Mouse (Mus musculus): Measurements from ENCODE around the gene Pde4d. TPM values are rescaled to one million over a fixed set of nuclear protein-coding genes. Genes with fewer than 3 reads are reported as not detected.
A peak's percentile ranks its signal among the peaks of the same experiment; 100 is the strongest.
"Not testable (repeated sequence)": the region's sequence is repeated elsewhere in the genome, so short reads cannot be mapped to it uniquely, and the experiment has no call there.

The Pde4d gene
- polyA plus RNA-seq, 1 experiment from 2014 or later: 14.6 TPM

DNA sequence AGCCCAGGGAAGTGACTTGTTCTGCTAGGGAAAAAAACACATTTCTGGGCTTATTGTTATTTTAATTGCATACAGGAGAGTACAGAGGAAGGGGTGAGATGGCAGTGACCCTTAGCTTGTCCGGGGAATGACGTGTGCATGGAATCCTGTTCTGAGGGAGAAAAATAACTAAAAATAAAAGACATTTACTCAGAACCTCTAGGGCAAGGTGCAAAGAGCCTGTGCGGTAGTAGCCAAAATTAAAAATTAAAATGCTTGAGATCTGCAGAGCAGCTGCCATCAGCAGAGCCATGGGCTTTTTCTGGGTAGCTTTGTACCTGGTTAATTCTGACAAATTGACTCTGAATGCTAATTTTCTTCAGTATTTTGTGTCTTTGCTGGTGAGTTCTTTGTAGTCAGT, 322.6 kb downstream of the Pde4d start:
- no peak overlapping the region for H3K9ac ChIP-seq (replicated peaks; ENCODE audit: low read length)
- WGBS: 47% methylated on average over 3 of the region's 3 CpGs
- no peaks in the 10 kb centered on the region for H3K4me1 ChIP-seq (ENCODE audit: control insufficient read depth, insufficient read depth, low read length)
- no peaks in the 10 kb centered on the region for H3K9me3 ChIP-seq (replicated peaks; ENCODE audit: control insufficient read depth, low read length)
- H3K27ac ChIP-seq (replicated peaks; ENCODE audit: low read depth, low read length): no peak overlapping the region
- no peak overlapping the region for H3K4me3 ChIP-seq (ENCODE audit: low read depth, low read length)
- no peaks in the 10 kb centered on the region for H3K27me3 ChIP-seq (ENCODE audit: control insufficient read depth, insufficient read depth, low read length)
- DNase-seq (ENCODE audit: low spot score) (no peak), ATAC-seq (replicated peaks; ENCODE audit: insufficient number of reproducible peaks, low FRiP score, low TSS enrichment, low read depth) (no peak)
- H3K36me3 ChIP-seq (replicated peaks; ENCODE audit: control insufficient read depth, insufficient read depth, low read depth, low read length): no peaks in the 10 kb centered on the region
- no peak overlapping the region for H3K4me2 ChIP-seq (ENCODE audit: low read depth, low read length)

DNA sequence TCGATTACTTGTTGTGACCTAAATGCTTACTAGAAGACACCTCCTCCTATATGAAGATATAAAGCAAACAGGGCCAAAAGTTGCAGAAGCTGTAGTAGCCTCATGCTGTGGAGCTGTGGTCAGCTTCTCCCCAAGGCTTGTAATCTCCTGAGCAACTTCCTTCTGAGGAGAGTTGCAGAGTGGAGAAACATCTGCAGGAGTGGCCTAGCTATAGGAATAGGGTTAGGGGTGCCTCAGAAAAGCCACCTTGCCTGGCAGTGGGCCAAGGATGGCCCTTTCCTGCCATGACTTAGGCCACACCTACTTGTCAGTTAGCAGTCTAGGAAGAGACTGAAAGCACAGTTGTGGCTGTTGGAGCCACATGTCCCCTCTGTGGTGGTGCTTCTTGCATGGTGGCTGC, 325.2 kb downstream of the Pde4d start:
- Histone ChIP-seq H3K36me3 (replicated peaks; ENCODE audit: control insufficient read depth, insufficient read depth, low read depth, low read length) (no peaks in the 10 kb centered on the region), H3K9ac (replicated peaks; ENCODE audit: low read length) (no peak overlapping the region), H3K4me1 (ENCODE audit: control insufficient read depth, insufficient read depth, low read length) (no peaks in the 10 kb centered on the region), H3K27ac (replicated peaks; ENCODE audit: low read depth, low read length) (no peak overlapping the region), H3K27me3 (ENCODE audit: control insufficient read depth, insufficient read depth, low read length) (no peaks in the 10 kb centered on the region), H3K4me2 (ENCODE audit: low read depth, low read length) (no peak overlapping the region), H3K4me3 (ENCODE audit: low read depth, low read length) (no peak overlapping the region), H3K9me3 (replicated peaks; ENCODE audit: control insufficient read depth, low read length) (no peaks in the 10 kb centered on the region)
- DNase-seq (ENCODE audit: low spot score) (no peak), ATAC-seq (replicated peaks; ENCODE audit: insufficient number of reproducible peaks, low FRiP score, low TSS enrichment, low read depth) (no peak)
- 85% methylated on average over 1 of the region's 1 CpGs for WGBS

DNA sequence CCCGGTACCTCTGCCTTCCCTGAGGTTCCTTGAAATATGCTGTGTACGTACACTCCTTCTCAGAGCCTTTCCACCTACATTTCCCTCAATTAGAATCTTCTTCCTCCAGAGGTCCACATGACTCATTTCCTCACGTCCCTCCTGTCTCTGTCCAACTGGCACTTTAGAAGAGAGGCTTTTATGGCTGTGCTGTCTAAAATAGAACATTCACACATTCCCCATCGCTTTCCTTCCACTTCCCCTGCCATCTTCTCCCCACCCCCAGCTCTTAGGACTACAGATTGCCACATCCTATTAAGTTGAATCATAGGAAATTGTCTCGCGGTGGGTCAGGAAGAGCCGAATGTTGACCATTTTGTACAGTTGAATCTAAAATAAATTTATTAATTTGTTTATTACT, 326.1 kb downstream of the Pde4d start:
- 81% methylated on average over 7 of the region's 7 CpGs for WGBS
- DNase-seq (ENCODE audit: low spot score) (no peak), ATAC-seq (replicated peaks; ENCODE audit: insufficient number of reproducible peaks, low FRiP score, low TSS enrichment, low read depth) (no peak)
- no peaks in the 10 kb centered on the region for H3K27me3 ChIP-seq (ENCODE audit: control insufficient read depth, insufficient read depth, low read length)
- no peaks in the 10 kb centered on the region for H3K4me1 ChIP-seq (ENCODE audit: control insufficient read depth, insufficient read depth, low read length)
- H3K9ac ChIP-seq (replicated peaks; ENCODE audit: low read length): no peak overlapping the region
- H3K9me3 ChIP-seq (replicated peaks; ENCODE audit: control insufficient read depth, low read length): no peaks in the 10 kb centered on the region
- no peak overlapping the region for H3K27ac ChIP-seq (replicated peaks; ENCODE audit: low read depth, low read length)
- no peak overlapping the region for H3K4me2 ChIP-seq (ENCODE audit: low read depth, low read length)
- no peak overlapping the region for H3K4me3 ChIP-seq (ENCODE audit: low read depth, low read length)
- no peaks in the 10 kb centered on the region for H3K36me3 ChIP-seq (replicated peaks; ENCODE audit: control insufficient read depth, insufficient read depth, low read depth, low read length)

DNA sequence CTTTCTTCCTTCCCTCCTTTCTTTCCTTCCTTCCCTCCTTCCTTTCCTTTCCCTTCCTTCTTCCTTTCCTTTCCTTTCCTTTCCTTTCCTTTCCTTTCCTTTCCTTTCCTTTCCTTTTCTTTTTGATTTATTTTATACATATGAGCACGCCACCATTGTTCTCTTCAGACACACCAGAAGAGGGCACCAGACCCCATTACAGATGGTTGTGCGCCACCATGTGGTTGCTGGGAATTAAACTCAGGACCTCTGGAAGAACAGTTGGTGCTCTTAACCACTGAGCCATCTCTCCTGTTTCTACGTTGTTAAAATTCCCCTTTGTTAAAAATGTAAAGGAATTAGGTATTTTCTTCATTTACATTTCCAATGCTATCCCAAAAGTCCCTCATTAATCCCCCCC, 347.9 kb downstream of the Pde4d start:
- H3K4me1 ChIP-seq (ENCODE audit: control insufficient read depth, insufficient read depth, low read length); H3K27me3 ChIP-seq (ENCODE audit: control insufficient read depth, insufficient read depth, low read length); H3K9ac ChIP-seq (replicated peaks; ENCODE audit: low read length); DNase-seq (ENCODE audit: low spot score); H3K27ac ChIP-seq (replicated peaks; ENCODE audit: low read depth, low read length); H3K4me2 ChIP-seq (ENCODE audit: low read depth, low read length); H3K9me3 ChIP-seq (replicated peaks; ENCODE audit: control insufficient read depth, low read length); H3K36me3 ChIP-seq (replicated peaks; ENCODE audit: control insufficient read depth, insufficient read depth, low read depth, low read length); ATAC-seq (replicated peaks; ENCODE audit: insufficient number of reproducible peaks, low FRiP score, low TSS enrichment, low read depth); H3K4me3 ChIP-seq (ENCODE audit: low read depth, low read length): not testable (repeated sequence)
- WGBS: 74% methylated on average over 3 of the region's 3 CpGs

DNA sequence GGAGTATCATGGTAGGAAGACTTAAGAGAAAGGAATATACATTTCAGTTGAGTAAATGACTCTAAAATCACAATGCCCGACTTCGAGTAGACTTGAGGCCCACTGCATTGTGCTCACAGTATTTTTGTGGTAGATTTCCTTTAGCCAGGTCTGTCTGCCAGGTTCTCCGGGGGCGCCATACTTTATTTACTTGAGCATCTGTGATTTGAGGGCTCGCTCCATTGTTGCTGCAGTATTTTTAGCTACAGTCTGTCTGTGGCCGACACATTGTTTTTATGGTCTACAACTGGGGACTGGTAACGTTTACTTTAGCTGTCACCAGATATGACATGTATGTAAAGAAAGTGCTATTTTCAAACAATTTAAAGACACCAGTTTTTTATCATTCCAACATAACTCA, 359.4 kb downstream of the Pde4d start:
- H3K27ac ChIP-seq (replicated peaks; ENCODE audit: low read depth, low read length): no peak overlapping the region
- WGBS: 89% methylated on average over 7 of the region's 7 CpGs
- H3K4me1 ChIP-seq (ENCODE audit: control insufficient read depth, insufficient read depth, low read length): no peaks in the 10 kb centered on the region
- H3K36me3 ChIP-seq (replicated peaks; ENCODE audit: control insufficient read depth, insufficient read depth, low read depth, low read length): no peaks in the 10 kb centered on the region
- H3K4me2 ChIP-seq (ENCODE audit: low read depth, low read length): no peak overlapping the region
- no peaks in the 10 kb centered on the region for H3K27me3 ChIP-seq (ENCODE audit: control insufficient read depth, insufficient read depth, low read length)
- no peak overlapping the region for H3K9ac ChIP-seq (replicated peaks; ENCODE audit: low read length)
- no peaks in the 10 kb centered on the region for H3K9me3 ChIP-seq (replicated peaks; ENCODE audit: control insufficient read depth, low read length)
- no peak for DNase-seq (ENCODE audit: low spot score)
- no peak overlapping the region for H3K4me3 ChIP-seq (ENCODE audit: low read depth, low read length)
- no peak for ATAC-seq (replicated peaks; ENCODE audit: insufficient number of reproducible peaks, low FRiP score, low TSS enrichment, low read depth)

DNA sequence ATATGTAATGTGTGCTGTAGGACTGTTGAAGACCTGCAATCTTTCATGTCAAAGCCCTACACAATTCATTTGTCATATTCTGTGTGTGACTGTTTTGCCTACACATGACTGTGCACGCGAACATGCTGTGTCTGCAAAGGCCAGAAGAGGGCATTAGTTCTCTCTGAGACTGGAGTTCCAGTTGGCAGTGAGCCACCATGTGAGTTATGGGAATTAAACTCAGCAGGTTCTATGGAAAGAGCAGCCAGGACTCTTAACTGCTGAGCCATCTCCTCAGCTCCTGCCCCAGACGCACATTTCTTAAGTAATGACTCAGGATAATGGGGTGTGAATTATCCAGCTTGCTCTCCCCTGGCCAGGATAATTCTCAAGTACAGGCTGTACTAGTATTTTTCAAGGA, 363.2 kb downstream of the Pde4d start:
- DNase-seq (ENCODE audit: low spot score) (peak; percentile 55), ATAC-seq (replicated peaks; ENCODE audit: insufficient number of reproducible peaks, low FRiP score, low TSS enrichment, low read depth) (no peak)
- Histone ChIP-seq H3K27me3 (ENCODE audit: control insufficient read depth, insufficient read depth, low read length) (no peaks in the 10 kb centered on the region), H3K9me3 (replicated peaks; ENCODE audit: control insufficient read depth, low read length) (no peaks in the 10 kb centered on the region), H3K9ac (replicated peaks; ENCODE audit: low read length) (no peak overlapping the region), H3K36me3 (replicated peaks; ENCODE audit: control insufficient read depth, insufficient read depth, low read depth, low read length) (no peaks in the 10 kb centered on the region), H3K4me1 (ENCODE audit: control insufficient read depth, insufficient read depth, low read length) (no peaks in the 10 kb centered on the region), H3K4me2 (ENCODE audit: low read depth, low read length) (no peak overlapping the region), H3K27ac (replicated peaks; ENCODE audit: low read depth, low read length) (no peak overlapping the region), H3K4me3 (ENCODE audit: low read depth, low read length) (no peak overlapping the region)
- WGBS: 63% methylated on average over 3 of the region's 3 CpGs

DNA sequence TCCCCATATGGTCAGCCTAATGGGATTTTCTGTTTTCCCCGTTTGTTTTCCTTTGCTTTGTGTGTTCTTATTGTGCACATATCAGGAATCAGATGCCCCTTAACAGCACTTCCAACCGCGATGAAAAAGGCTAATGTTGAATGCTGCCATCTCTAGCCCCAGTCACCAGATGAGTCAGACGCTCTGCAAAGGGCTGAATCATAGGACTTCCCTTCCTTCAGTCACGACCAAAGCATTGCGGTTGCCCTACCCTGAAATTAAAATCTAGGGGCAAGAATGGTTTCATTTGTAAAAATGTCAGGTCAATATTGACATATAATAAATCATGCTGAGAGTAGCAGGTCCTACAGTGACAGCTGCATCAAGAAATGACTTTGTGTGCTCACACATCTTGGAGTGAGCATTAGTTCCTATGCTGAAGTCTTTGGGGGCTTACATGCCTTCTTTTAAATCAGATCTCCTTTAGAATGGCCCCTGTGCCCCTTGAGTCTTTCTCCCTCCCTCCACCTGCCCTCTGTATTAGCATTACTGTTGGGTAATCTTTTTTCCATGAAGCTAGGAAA, 370.2 kb downstream of the Pde4d start:
- no peaks in the 10 kb centered on the region for H3K36me3 ChIP-seq (replicated peaks; ENCODE audit: control insufficient read depth, insufficient read depth, low read depth, low read length)
- H3K27me3 ChIP-seq (ENCODE audit: control insufficient read depth, insufficient read depth, low read length): no peaks in the 10 kb centered on the region
- no peak overlapping the region for H3K4me3 ChIP-seq (ENCODE audit: low read depth, low read length)
- WGBS: 75% methylated on average over 6 of the region's 6 CpGs
- DNase-seq (ENCODE audit: low spot score): no peak
- H3K4me2 ChIP-seq (ENCODE audit: low read depth, low read length): no peak overlapping the region
- H3K9me3 ChIP-seq (replicated peaks; ENCODE audit: control insufficient read depth, low read length): no peaks in the 10 kb centered on the region
- no peak overlapping the region for H3K9ac ChIP-seq (replicated peaks; ENCODE audit: low read length)
- ATAC-seq (replicated peaks; ENCODE audit: insufficient number of reproducible peaks, low FRiP score, low TSS enrichment, low read depth): no peak
- no peaks in the 10 kb centered on the region for H3K4me1 ChIP-seq (ENCODE audit: control insufficient read depth, insufficient read depth, low read length)
- no peak overlapping the region for H3K27ac ChIP-seq (replicated peaks; ENCODE audit: low read depth, low read length)

DNA sequence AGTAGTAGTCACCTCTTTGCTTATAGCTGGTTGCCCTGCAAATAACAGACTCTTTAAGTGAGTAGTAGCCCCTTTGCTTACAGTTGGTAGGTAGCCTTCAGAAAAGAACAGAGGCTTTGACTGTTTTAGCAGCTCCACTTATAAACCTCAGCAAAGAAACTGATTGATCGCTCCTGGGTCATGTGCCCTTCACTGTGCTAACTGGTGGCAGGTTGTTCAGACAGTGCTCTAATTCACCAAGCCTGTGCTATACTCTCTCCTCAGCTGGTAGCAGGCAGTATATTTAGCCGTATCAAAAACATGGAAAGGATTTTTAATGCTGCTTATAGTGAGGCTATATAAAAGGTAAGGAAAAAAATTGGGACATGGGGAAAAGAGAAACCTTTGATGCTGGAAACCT, 370.7 kb downstream of the Pde4d start:
- Histone ChIP-seq H3K4me1 (ENCODE audit: control insufficient read depth, insufficient read depth, low read length) (no peaks in the 10 kb centered on the region), H3K9me3 (replicated peaks; ENCODE audit: control insufficient read depth, low read length) (no peaks in the 10 kb centered on the region), H3K27me3 (ENCODE audit: control insufficient read depth, insufficient read depth, low read length) (no peaks in the 10 kb centered on the region), H3K36me3 (replicated peaks; ENCODE audit: control insufficient read depth, insufficient read depth, low read depth, low read length) (no peaks in the 10 kb centered on the region), H3K4me3 (ENCODE audit: low read depth, low read length) (no peak overlapping the region), H3K27ac (replicated peaks; ENCODE audit: low read depth, low read length) (no peak overlapping the region), H3K4me2 (ENCODE audit: low read depth, low read length) (no peak overlapping the region), H3K9ac (replicated peaks; ENCODE audit: low read length) (no peak overlapping the region)
- 84% methylated on average over 2 of the region's 2 CpGs for WGBS
- no peak for DNase-seq (ENCODE audit: low spot score)
- ATAC-seq (replicated peaks; ENCODE audit: insufficient number of reproducible peaks, low FRiP score, low TSS enrichment, low read depth): no peak

Data from embryonic facial prominence, embryonic 11.5 days (tissue).